Mouse (Mus musculus): Measurements from ENCODE around the gene Tcn2. TPM values are rescaled to one million over a fixed set of nuclear protein-coding genes. Genes with fewer than 3 reads are reported as not detected.

The Tcn2 gene
- 19.7 TPM in 2 replicates for polyA plus RNA-seq (2014; fragmentation: Nextera tagmentation; extraction: Ambion mirVana)

DNA sequence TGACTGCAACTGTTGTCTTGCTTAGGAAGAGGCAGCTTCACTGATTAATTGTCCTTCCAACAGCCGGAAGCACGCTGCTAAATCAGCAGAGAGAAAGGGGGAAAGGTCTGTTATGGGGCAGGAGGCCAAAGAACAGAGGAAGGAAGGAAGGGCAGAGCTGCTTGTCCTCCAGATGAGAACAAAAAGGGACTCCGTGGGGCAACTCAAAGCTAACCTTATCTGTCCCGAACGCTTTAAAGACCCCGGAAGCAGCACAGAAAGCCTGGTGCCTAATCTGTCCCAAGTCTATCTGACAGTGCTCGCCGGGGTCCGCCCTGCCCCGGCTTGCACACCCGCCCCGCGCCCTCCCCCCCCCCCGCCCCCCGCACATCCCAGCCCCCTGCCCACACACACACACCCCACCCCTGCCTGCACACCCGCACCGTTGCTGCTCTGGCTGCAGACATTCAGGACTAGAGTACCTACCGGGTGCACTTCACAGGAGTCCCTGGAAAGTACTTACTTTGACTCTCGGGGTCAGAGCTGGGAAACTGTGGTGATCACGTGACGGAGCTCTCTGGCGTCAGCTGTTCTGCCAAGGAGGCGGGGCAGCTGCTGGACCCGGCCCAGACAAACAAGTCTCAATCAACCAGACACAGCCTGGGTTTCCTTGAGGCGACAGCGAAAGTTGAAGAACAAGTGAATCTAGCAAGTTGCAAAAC is at the start of gene Tcn2:
Tcn2 (minus strand) TSS at position 649 of the 701 bp plus-strand sequence.
- no peaks in the 10 kb centered on the region for H3K36me3 ChIP-seq (ENCODE audit: control insufficient read depth, insufficient read depth, low read length)
- H3K4me1 ChIP-seq (ENCODE audit: control insufficient read depth, insufficient read depth, low read length) = peaks cover 5% of the 10 kb centered on the region; the same call in 1 of the 2 replicates
- H3K27ac ChIP-seq (ENCODE audit: low read depth, low read length) = no peak within 1 kb of the TSS
- DNase-seq (ENCODE audit: low spot score) (peak; percentile 86), ATAC-seq (peak; percentile 78)
- peak within 1 kb of the TSS; percentile 38 for H3K4me3 ChIP-seq (ENCODE audit: low read depth, low read length)
- H3K9me3 ChIP-seq (replicated peaks; ENCODE audit: control insufficient read depth, low read length) = no peaks in the 10 kb centered on the region
- WGBS = under 1% methylated on average over 20 of the region's 26 CpGs
- peak within 1 kb of the TSS; percentile 57 for H3K9ac ChIP-seq (ENCODE audit: low read length)
- H3K4me2 ChIP-seq (ENCODE audit: low read length) = peak within 1 kb of the TSS; percentile 63
- H3K27me3 ChIP-seq (replicated peaks; ENCODE audit: control insufficient read depth, insufficient read depth, low read length) = no peaks in the 10 kb centered on the region

- 0 out of 2 replicates have a peak, but pooled peaks cover 3% of the 10 kb centered on the region for H3K27me3 ChIP-seq (replicated peaks; ENCODE audit: control insufficient read depth, insufficient read depth, low read length)
These were observed 49.6 kb upstream of the Tcn2 start for GRCm38 (mm10) chr11:3981536-3981935.

GRCm38 (mm10) chr11:3978421-3978820 is 46.5 kb upstream of the Tcn2 start:
- H3K4me2 ChIP-seq (ENCODE audit: low read length) = no peak overlapping the region
- H3K4me3 ChIP-seq (ENCODE audit: low read depth, low read length) = no peak overlapping the region
- no peak for DNase-seq (ENCODE audit: low spot score)
- no peaks in the 10 kb centered on the region for H3K27me3 ChIP-seq (replicated peaks; ENCODE audit: control insufficient read depth, insufficient read depth, low read length)
- H3K27ac ChIP-seq (ENCODE audit: low read depth, low read length) = no peak overlapping the region
- H3K4me1 ChIP-seq (ENCODE audit: control insufficient read depth, insufficient read depth, low read length) = no peaks in the 10 kb centered on the region; the same call in none of the 2 replicates
- peaks cover 81% of the 10 kb centered on the region for H3K36me3 ChIP-seq (ENCODE audit: control insufficient read depth, insufficient read depth, low read length)
- ATAC-seq = no peak
- H3K9me3 ChIP-seq (replicated peaks; ENCODE audit: control insufficient read depth, low read length) = no peaks in the 10 kb centered on the region
- H3K9ac ChIP-seq (ENCODE audit: low read length) = no peak overlapping the region
- WGBS = 93% methylated on average over 5 of the region's 5 CpGs

More at GRCm38 (mm10) chr11:3981536-3981935, 49.6 kb upstream of the Tcn2 start:
- Histone ChIP-seq H3K4me3 (ENCODE audit: low read depth, low read length) (no peak overlapping the region), H3K36me3 (ENCODE audit: control insufficient read depth, insufficient read depth, low read length) (peaks cover 50% of the 10 kb centered on the region), H3K27ac (ENCODE audit: low read depth, low read length) (no peak overlapping the region), H3K9ac (ENCODE audit: low read length) (no peak overlapping the region), H3K9me3 (replicated peaks; ENCODE audit: control insufficient read depth, low read length) (no peaks in the 10 kb centered on the region), H3K4me2 (ENCODE audit: low read length) (no peak overlapping the region), H3K4me1 (ENCODE audit: control insufficient read depth, insufficient read depth, low read length) (no peaks in the 10 kb centered on the region; the same call in none of the 2 replicates)
- ATAC-seq = no peak
- 85% methylated on average over 6 of the region's 6 CpGs for WGBS
- DNase-seq (ENCODE audit: low spot score) = no peak

DNA sequence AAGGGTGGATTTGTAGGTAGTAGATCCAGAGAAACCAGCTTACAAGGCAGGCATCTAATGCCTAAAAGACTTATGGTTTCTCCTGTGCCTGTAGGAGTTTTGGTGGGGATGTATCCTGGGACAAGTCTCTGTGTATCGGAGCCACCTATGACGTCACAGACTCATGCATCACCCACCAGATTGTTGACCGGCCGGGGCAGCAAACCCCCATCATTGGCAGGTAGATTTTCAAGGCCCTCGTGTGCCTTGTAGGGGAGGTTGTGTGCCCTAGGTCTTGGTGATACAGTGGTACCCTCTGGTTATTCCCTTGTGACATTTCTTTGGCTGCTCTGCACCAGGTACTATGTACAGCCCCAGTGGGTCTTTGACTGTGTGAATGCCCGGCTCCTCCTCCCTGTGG is 44.7 kb upstream of the Tcn2 start, which contains the start of gene 4930556J24Rik:
4930556J24Rik (minus strand) TSS at position 101 of the 400 bp plus-strand sequence.
- Histone ChIP-seq H3K4me1 (ENCODE audit: control insufficient read depth, insufficient read depth, low read length) (no peaks in the 10 kb centered on the region), H3K27me3 (replicated peaks; ENCODE audit: control insufficient read depth, insufficient read depth, low read length) (no peaks in the 10 kb centered on the region), H3K27ac (ENCODE audit: low read depth, low read length) (no peak within 1 kb of the TSS), H3K36me3 (ENCODE audit: control insufficient read depth, insufficient read depth, low read length) (peaks cover 97% of the 10 kb centered on the region), H3K9ac (ENCODE audit: low read length) (no peak within 1 kb of the TSS), H3K4me3 (ENCODE audit: low read depth, low read length) (no peak within 1 kb of the TSS), H3K4me2 (ENCODE audit: low read length) (no peak within 1 kb of the TSS), H3K9me3 (replicated peaks; ENCODE audit: control insufficient read depth, low read length) (no peaks in the 10 kb centered on the region)
- ATAC-seq (no peak), DNase-seq (ENCODE audit: low spot score) (no peak)
- WGBS = 96% methylated on average over 6 of the region's 6 CpGs

- no peaks in the 10 kb centered on the region for H3K27me3 ChIP-seq (replicated peaks; ENCODE audit: control insufficient read depth, insufficient read depth, low read length)
- H3K36me3 ChIP-seq (ENCODE audit: control insufficient read depth, insufficient read depth, low read length) = peaks cover 100% of the 10 kb centered on the region
- H3K9ac ChIP-seq (ENCODE audit: low read length) = no peak overlapping the region
- 64% methylated on average over 3 of the region's 3 CpGs for WGBS
- DNase-seq (ENCODE audit: low spot score) (no peak), ATAC-seq (no peak)
- no peak overlapping the region for H3K4me2 ChIP-seq (ENCODE audit: low read length)
- H3K27ac ChIP-seq (ENCODE audit: low read depth, low read length) = no peak overlapping the region
- H3K4me3 ChIP-seq (ENCODE audit: low read depth, low read length) = no peak overlapping the region
- no peaks in the 10 kb centered on the region for H3K9me3 ChIP-seq (replicated peaks; ENCODE audit: control insufficient read depth, low read length)
- H3K4me1 ChIP-seq (ENCODE audit: control insufficient read depth, insufficient read depth, low read length) = no peaks in the 10 kb centered on the region
These were observed 42.4 kb upstream of the Tcn2 start for GRCm38 (mm10) chr11:3974311-3974710.

DNA sequence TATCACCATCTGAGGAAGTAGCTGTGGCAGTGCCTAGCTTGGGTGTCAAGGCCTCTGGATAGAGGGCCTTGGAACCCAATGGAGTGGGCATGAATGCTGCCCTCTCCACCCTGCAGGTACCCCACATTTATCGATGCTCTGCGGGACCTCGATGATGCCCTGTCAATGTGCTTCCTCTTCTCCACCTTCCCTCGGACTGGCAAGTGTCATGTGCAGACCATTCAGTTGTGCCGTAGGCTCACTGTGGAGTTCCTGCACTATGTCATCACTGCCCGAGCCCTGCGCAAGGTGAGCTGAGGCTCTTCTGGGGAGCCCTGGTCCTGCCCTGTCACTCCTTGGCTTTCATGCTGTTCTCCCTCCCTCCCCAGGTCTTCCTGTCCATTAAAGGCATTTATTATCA is 41.1 kb upstream of the Tcn2 start:
- no peaks in the 10 kb centered on the region for H3K27me3 ChIP-seq (replicated peaks; ENCODE audit: control insufficient read depth, insufficient read depth, low read length)
- no peak for DNase-seq (ENCODE audit: low spot score)
- H3K36me3 ChIP-seq (ENCODE audit: control insufficient read depth, insufficient read depth, low read length) = peaks cover 97% of the 10 kb centered on the region
- no peaks in the 10 kb centered on the region for H3K9me3 ChIP-seq (replicated peaks; ENCODE audit: control insufficient read depth, low read length)
- H3K27ac ChIP-seq (ENCODE audit: low read depth, low read length) = no peak overlapping the region
- 93% methylated on average over 7 of the region's 7 CpGs for WGBS
- no peak overlapping the region for H3K4me3 ChIP-seq (ENCODE audit: low read depth, low read length)
- ATAC-seq = no peak
- H3K4me1 ChIP-seq (ENCODE audit: control insufficient read depth, insufficient read depth, low read length) = no peaks in the 10 kb centered on the region
- no peak overlapping the region for H3K9ac ChIP-seq (ENCODE audit: low read length)
- no peak overlapping the region for H3K4me2 ChIP-seq (ENCODE audit: low read length)

- 95% methylated on average over 7 of the region's 7 CpGs for WGBS
- ATAC-seq = no peak
These were observed 38.4 kb upstream of the Tcn2 start for GRCm38 (mm10) chr11:3970361-3970760.

GRCm38 (mm10) chr11:3969837-3970236 is 37.9 kb upstream of the Tcn2 start:
- peaks cover 2% of the 10 kb centered on the region; the same call in 1 of the 2 replicates for H3K4me1 ChIP-seq (ENCODE audit: control insufficient read depth, insufficient read depth, low read length)
- ATAC-seq (no peak), DNase-seq (ENCODE audit: low spot score) (no peak)
- H3K9me3 ChIP-seq (replicated peaks; ENCODE audit: control insufficient read depth, low read length) = no peaks in the 10 kb centered on the region
- H3K27me3 ChIP-seq (replicated peaks; ENCODE audit: control insufficient read depth, insufficient read depth, low read length) = no peaks in the 10 kb centered on the region
- no peak overlapping the region for H3K9ac ChIP-seq (ENCODE audit: low read length)
- no peak overlapping the region for H3K27ac ChIP-seq (ENCODE audit: low read depth, low read length)
- H3K4me3 ChIP-seq (ENCODE audit: low read depth, low read length) = no peak overlapping the region
- peaks cover 70% of the 10 kb centered on the region for H3K36me3 ChIP-seq (ENCODE audit: control insufficient read depth, insufficient read depth, low read length)
- WGBS = 87% methylated on average over 3 of the region's 3 CpGs
- no peak overlapping the region for H3K4me2 ChIP-seq (ENCODE audit: low read length)

More at GRCm38 (mm10) chr11:3970361-3970760, 38.4 kb upstream of the Tcn2 start:
- Histone ChIP-seq H3K36me3 (ENCODE audit: control insufficient read depth, insufficient read depth, low read length) (peaks cover 75% of the 10 kb centered on the region), H3K9ac (ENCODE audit: low read length) (no peak overlapping the region), H3K4me3 (ENCODE audit: low read depth, low read length) (no peak overlapping the region), H3K9me3 (replicated peaks; ENCODE audit: control insufficient read depth, low read length) (no peaks in the 10 kb centered on the region), H3K4me1 (ENCODE audit: control insufficient read depth, insufficient read depth, low read length) (no peaks in the 10 kb centered on the region), H3K4me2 (ENCODE audit: low read length) (no peak overlapping the region), H3K27me3 (replicated peaks; ENCODE audit: control insufficient read depth, insufficient read depth, low read length) (no peaks in the 10 kb centered on the region), H3K27ac (ENCODE audit: low read depth, low read length) (no peak overlapping the region)
- DNase-seq (ENCODE audit: low spot score) = no peak
